Mouse (Mus musculus) spleen, adult 2 months (tissue): Measurements from ENCODE around the gene Nfix.

Source experiments
- CTCF ChIP-seq: fragments of 200-500 bp; IDR thresholded peaks from 2 replicates; pipeline ENCODE4 v1.5.1; 2011; ENCODE audit warnings: mild to moderate bottlenecking, inconsistent platforms; ENCODE audit not compliant: insufficient read depth, insufficient read length, insufficient replicate concordance; ENCODE audit errors: extremely low read depth
- POLR2A ChIP-seq: fragments of 200-500 bp; IDR thresholded peaks from 2 replicates; pipeline ENCODE4 v1.6.1; 2011; ENCODE audit warnings: low read depth, low read length, inconsistent platforms

- TF ChIP-seq CTCF (no peak), POLR2A (no peak)
Observed at GRCm38 (mm10) chr8:84779519-84780224, 20.5 kb downstream of the Nfix start.
